Mouse (Mus musculus) brain, embryonic 14.5 days (tissue): ENCODE results near the gene Hsdl2. TPM values are rescaled to one million over a fixed set of nuclear protein-coding genes. Genes with fewer than 3 reads are reported as not detected.

ENCODE experiments used
- DNase-seq: peaks from one replicate; pipeline ENCODE4 v3.0.0-alpha.2; 2011; ENCODE audit warnings: low read depth
- CTCF ChIP-seq: fragments of 200-500 bp; IDR thresholded peaks from 2 replicates; pipeline ENCODE4 v1.5.1; 2012; ENCODE audit warnings: inconsistent platforms, mild to moderate bottlenecking, moderate library complexity, borderline replicate concordance; ENCODE audit not compliant: insufficient read depth, insufficient read length; ENCODE audit errors: extremely low read depth
- POLR2A ChIP-seq: fragments of 200-500 bp; IDR thresholded peaks from 2 replicates; pipeline ENCODE4 v1.6.1; 2012; ENCODE audit warnings: mild to moderate bottlenecking, inconsistent platforms, borderline replicate concordance; ENCODE audit not compliant: poor library complexity, insufficient read depth, insufficient read length, severe bottlenecking; ENCODE audit errors: extremely low read depth
- polyA plus RNA-seq: library from polyadenylated mRNA; depleted of rRNA; stranded (reverse); fragments of >200 nt; gene quantifications from 2 replicates; pipeline ENCODE4 v1.2.3, GENCODE M21; 2012; rRNA removed

The Hsdl2 gene
- polyA plus RNA-seq, 1 experiment = 22.6 TPM

- no peak for DNase-seq
- TF ChIP-seq CTCF = no peak
- TF ChIP-seq POLR2A = no peak
Observed at GRCm38 (mm10) chr4:59666550-59667317, 85.4 kb downstream of the Hsdl2 start.

- no peak for DNase-seq
- TF ChIP-seq POLR2A (no peak), CTCF (no peak)
Observed at GRCm38 (mm10) chr4:59668050-59668449, 86.7 kb downstream of the Hsdl2 start.

Other genes with a start within 250 kb of the Hsdl2 start
- gene Susd1, start 142.9 kb upstream of the Hsdl2 start, polyA plus RNA-seq = 2.3 and 3.7 TPM in 2 replicates
- gene Ptbp3, start 32.2 kb upstream of the Hsdl2 start, polyA plus RNA-seq = 14.0 and 18.6 TPM in 2 replicates
- gene E130308A19Rik, start 44.6 kb downstream of the Hsdl2 start, polyA plus RNA-seq = 19.0 and 31.6 TPM in 2 replicates
- 31.3 and 32.8 TPM in 2 replicates for gene Inip, start 220.0 kb downstream of the Hsdl2 start, polyA plus RNA-seq
- gene Snx30, start 224.3 kb downstream of the Hsdl2 start, polyA plus RNA-seq = 9.3 and 16.0 TPM in 2 replicates